Mouse (Mus musculus) CH12.LX (cell line): ENCODE measurements around the gene Syt1. TPM values are rescaled to one million over a fixed set of nuclear protein-coding genes. Genes with fewer than 3 reads are reported as not detected.

Source experiments
- DNase-seq: peaks from one replicate; pipeline ENCODE4 v3.0.0-alpha.2; 2013; ENCODE audit errors: extremely low read depth
- H3K27ac ChIP-seq: 2 replicates; pipeline ENCODE4 v1.5.1; 2012; ENCODE audit warnings: low read depth, mild to moderate bottlenecking, control low read depth, moderate library complexity; ENCODE audit not compliant: insufficient read depth
- H3K27me3 ChIP-seq: replicated peaks from 2 replicates; pipeline ENCODE3; 2012; ENCODE audit warnings: inconsistent platforms
- H3K36me3 ChIP-seq, 2 experiments: replicated peaks in 1 of 2; 2 replicates each; pipeline versions ENCODE3 to v1.6.1; 2012; ENCODE audit warnings: inconsistent platforms in 1 of 2, low read length in 1 of 2, mild to moderate bottlenecking in 1 of 2, mixed read lengths in 1 of 2, moderate library complexity in 1 of 2; ENCODE audit not compliant: control insufficient read depth in 1 of 2, insufficient read depth in 1 of 2
- H3K4me1 ChIP-seq, 2 experiments: 2 replicates each; pipeline ENCODE4 v1.6.1; 2012; ENCODE audit warnings: inconsistent platforms in 1 of 2, moderate library complexity in 1 of 2; ENCODE audit not compliant: insufficient read depth in 2 of 2, control insufficient read depth in 1 of 2
- H3K4me2 ChIP-seq: 2 replicates; pipeline ENCODE4 v1.6.1; 2012; ENCODE audit warnings: low read depth, mild to moderate bottlenecking, control low read depth; ENCODE audit not compliant: poor library complexity, insufficient read depth, severe bottlenecking
- H3K4me3 ChIP-seq, 3 experiments: fragments of 150-350 bp in 1 of 3; sonication (generic) in 1 of 3; replicated peaks in 1 of 3; 2 replicates each; pipeline versions ENCODE3 to v1.5.1; 2011 to 2012; ENCODE audit warnings: low read depth in 2 of 3, low read length in 2 of 3, mild to moderate bottlenecking in 2 of 3, moderate library complexity in 2 of 3, control low read depth in 1 of 3, improper control_type of control experiment in 1 of 3, inconsistent platforms in 1 of 3, mixed read lengths in 1 of 3; ENCODE audit not compliant: poor library complexity in 1 of 3
- H3K79me2 ChIP-seq: replicated peaks from 2 replicates; pipeline ENCODE4 v1.6.1; 2012; ENCODE audit warnings: mild to moderate bottlenecking, moderate library complexity; ENCODE audit not compliant: control insufficient read depth, poor library complexity, insufficient read depth, severe bottlenecking; ENCODE audit errors: extremely low read depth
- H3K9ac ChIP-seq: 2 replicates; pipeline ENCODE4 v1.6.1; 2012; ENCODE audit warnings: low read depth, mild to moderate bottlenecking, control low read depth, moderate library complexity; ENCODE audit not compliant: insufficient read depth
- H3K9me3 ChIP-seq: replicated peaks from 2 replicates; pipeline ENCODE3; 2012; ENCODE audit warnings: low read length, inconsistent platforms, mixed read lengths
- BHLHE40 ChIP-seq: IDR thresholded peaks from 2 replicates; pipeline ENCODE4 v1.6.1; 2011; ENCODE audit warnings: mild to moderate bottlenecking, low read depth, low read length, improper control_type of control experiment
- CHD1 ChIP-seq: IDR thresholded peaks from 2 replicates; pipeline ENCODE4 v1.6.1; 2012; ENCODE audit warnings: low read depth, low read length, improper control_type of control experiment, inconsistent platforms
- CHD2 ChIP-seq: IDR thresholded peaks from 2 replicates; pipeline ENCODE4 v1.6.1; 2011; ENCODE audit warnings: low read length, improper control_type of control experiment
- ELF1 ChIP-seq: IDR thresholded peaks from 2 replicates; pipeline ENCODE4 v1.6.1; 2014; ENCODE audit warnings: low read depth, mild to moderate bottlenecking, inconsistent platforms, low read length, improper control_type of control experiment
- ETS1 ChIP-seq: conservative IDR thresholded peaks from 2 replicates; pipeline ENCODE4 v1.6.1; 2012; ENCODE audit warnings: low read depth, mild to moderate bottlenecking, inconsistent platforms, low read length, improper control_type of control experiment, moderate library complexity
- GABPA ChIP-seq: IDR thresholded peaks from 2 replicates; pipeline ENCODE4 v1.6.1; 2012; ENCODE audit warnings: low read depth, low read length, improper control_type of control experiment, inconsistent platforms; ENCODE audit not compliant: insufficient replicate concordance
- HCFC1 ChIP-seq: IDR thresholded peaks from 2 replicates; pipeline ENCODE4 v1.6.1; 2012; ENCODE audit warnings: low read depth, mild to moderate bottlenecking, inconsistent platforms, low read length, improper control_type of control experiment
- JUN ChIP-seq: IDR thresholded peaks from 2 replicates; pipeline ENCODE4 v1.6.1; 2011; ENCODE audit warnings: low read depth, mild to moderate bottlenecking, low read length, improper control_type of control experiment, moderate library complexity; ENCODE audit not compliant: insufficient read depth
- JUND ChIP-seq: conservative IDR thresholded peaks from 2 replicates; pipeline ENCODE4 v1.6.1; 2011; ENCODE audit warnings: low read depth, low read length, improper control_type of control experiment
- MAFK ChIP-seq: IDR thresholded peaks from 2 replicates; pipeline ENCODE4 v1.6.1; 2011; ENCODE audit warnings: low read length, improper control_type of control experiment; ENCODE audit not compliant: insufficient replicate concordance
- MAX ChIP-seq: IDR thresholded peaks from 2 replicates; pipeline ENCODE4 v1.6.1; 2011; ENCODE audit warnings: low read length, improper control_type of control experiment
- MEF2A ChIP-seq: IDR thresholded peaks from 2 replicates; pipeline ENCODE4 v1.6.1; 2014; ENCODE audit warnings: low read depth, mild to moderate bottlenecking, inconsistent platforms, low read length, improper control_type of control experiment, borderline replicate concordance
- MXI1 ChIP-seq: IDR thresholded peaks from 2 replicates; pipeline ENCODE4 v1.6.1; 2011; ENCODE audit warnings: mild to moderate bottlenecking, low read depth, low read length, improper control_type of control experiment
- MYC ChIP-seq: IDR thresholded peaks from 2 replicates; pipeline ENCODE4 v1.6.1; 2011; ENCODE audit warnings: low read depth, mild to moderate bottlenecking, improper control_type of control experiment, low read length
- NELFE ChIP-seq: IDR thresholded peaks from 2 replicates; pipeline ENCODE4 v1.6.1; 2011; ENCODE audit warnings: low read depth, low read length, improper control_type of control experiment
- NRF1 ChIP-seq: IDR thresholded peaks from 2 replicates; pipeline ENCODE4 v1.6.1; 2014; ENCODE audit warnings: low read depth, mild to moderate bottlenecking, inconsistent platforms, low read length, improper control_type of control experiment, moderate library complexity
- PAX5 ChIP-seq: IDR thresholded peaks from 2 replicates; pipeline ENCODE4 v1.6.1; 2012; ENCODE audit warnings: low read length, inconsistent platforms, mixed read lengths
- RCOR1 ChIP-seq: conservative IDR thresholded peaks from 2 replicates; pipeline ENCODE4 v1.6.1; 2012; ENCODE audit warnings: low read depth, mild to moderate bottlenecking, inconsistent platforms, low read length, improper control_type of control experiment
- SIN3A ChIP-seq: IDR thresholded peaks from 2 replicates; pipeline ENCODE4 v1.6.1; 2012; ENCODE audit warnings: low read length, improper control_type of control experiment, inconsistent platforms
- SMC3 ChIP-seq: IDR thresholded peaks from 2 replicates; pipeline ENCODE4 v1.6.1; 2011; ENCODE audit warnings: low read depth, low read length, improper control_type of control experiment
- TCF12 ChIP-seq: IDR thresholded peaks from 2 replicates; pipeline ENCODE4 v1.6.1; 2014; ENCODE audit warnings: low read depth, mild to moderate bottlenecking, inconsistent platforms, low read length, improper control_type of control experiment
- USF2 ChIP-seq: conservative IDR thresholded peaks from 2 replicates; pipeline ENCODE4 v1.6.1; 2011; ENCODE audit warnings: low read depth, low read length, improper control_type of control experiment
- ZC3H11A ChIP-seq: IDR thresholded peaks from 2 replicates; pipeline ENCODE4 v1.6.1; 2012; ENCODE audit warnings: low read depth, mild to moderate bottlenecking, inconsistent platforms, low read length, improper control_type of control experiment
- ZKSCAN1 ChIP-seq: IDR thresholded peaks from 2 replicates; pipeline ENCODE4 v1.6.1; 2012; ENCODE audit warnings: low read depth, inconsistent platforms, low read length, improper control_type of control experiment, borderline replicate concordance
- ZMIZ1 ChIP-seq: IDR thresholded peaks from 2 replicates; pipeline ENCODE4 v1.6.1; 2012; ENCODE audit warnings: low read depth, mild to moderate bottlenecking, inconsistent platforms, low read length, improper control_type of control experiment
- dilution Hi-C: fragments of 300-500 bp; cut with MboI; formaldehyde crosslinking; loops from 2 replicates; pipeline ENCODE4 v1.14.3; 2020; ENCODE audit warnings: low sequenced_read_pairs; ENCODE audit not compliant: extremely low pct_unique_long_range_greater_than_20kb, extremely low pct_ligation_motif_present
- in situ Hi-C: fragments of 300-500 bp; cut with MboI; formaldehyde crosslinking; loops from 3 replicates; pipeline ENCODE4 v1.14.3; 2019; ENCODE audit warnings: low sequenced_read_pairs, low pct_ligation_motif_present, low pct_unique_long_range_greater_than_20kb, mixed read lengths
- polyA plus RNA-seq: library from polyadenylated mRNA; unstranded; fragments of >175 nt; gene quantifications from 2 replicates; pipeline ENCODE4 v1.2.1, GENCODE M21; 2012; ENCODE audit warnings: low read depth; ENCODE audit not compliant: insufficient read length
- total RNA-seq, 2 experiments: library from RNA; depleted of rRNA; stranded (reverse); fragments of 300-350 nt in 1 of 2; fragments of >200 nt in 1 of 2; gene quantifications; 2 replicates each; pipeline ENCODE4 v1.2.3; 2012 to 2014

Syt1 gene
- total and polyA plus RNA-seq, 3 experiments = not detected

DNA sequence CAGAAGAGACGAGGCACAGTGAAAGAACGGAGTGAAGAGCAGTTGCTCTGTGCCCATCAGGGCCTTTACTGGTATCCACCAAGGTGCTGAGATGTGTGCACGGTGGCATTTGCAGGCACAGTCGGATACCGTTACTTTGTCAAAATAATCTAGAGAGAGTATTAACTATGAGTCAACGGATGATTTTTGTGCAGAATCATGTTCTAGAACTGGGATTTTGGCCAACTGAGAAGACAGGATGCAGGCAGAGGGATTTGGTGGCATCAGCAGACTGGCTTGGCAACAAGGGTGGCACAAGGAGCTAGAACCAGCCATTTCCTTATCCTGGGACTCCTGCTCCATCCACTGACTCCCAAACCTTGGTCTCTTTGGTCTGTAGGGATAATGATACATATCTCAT is 443.3 kb downstream of the Syt1 start:
- DNase-seq = no peak
- in situ Hi-C loops = no loop called here

DNA sequence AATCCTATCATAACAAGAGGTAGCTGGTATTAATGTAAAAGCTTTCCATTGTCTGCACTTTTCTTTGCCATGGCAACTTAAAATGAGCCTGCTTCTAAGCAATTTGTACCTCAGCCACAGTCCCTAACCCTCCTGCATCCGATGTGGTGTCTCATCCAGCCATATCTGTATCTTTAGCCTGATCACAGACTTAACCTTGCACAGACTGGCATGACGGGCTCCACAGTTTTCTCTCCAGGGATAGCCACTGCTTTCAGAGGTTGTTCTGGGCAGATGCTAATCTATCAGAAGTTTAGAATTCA is 451.2 kb downstream of the Syt1 start:
- in situ Hi-C loops = no loop called here
- no peak overlapping the region for H3K9ac ChIP-seq
- no peak for TF ChIP-seq MAFK
- TF ChIP-seq ELF1 = no peak
- no peak for TF ChIP-seq SMC3
- no peak for TF ChIP-seq RCOR1
- TF ChIP-seq SIN3A = no peak
- TF ChIP-seq CHD2 = no peak
- no peak for TF ChIP-seq ZC3H11A
- no peak for TF ChIP-seq JUND
- no peak for TF ChIP-seq NELFE
- no peak for TF ChIP-seq MAX
- TF ChIP-seq MXI1 = no peak
- no peaks in the 10 kb centered on the region for H3K79me2 ChIP-seq
- dilution Hi-C loops = no loop called here
- no peaks in the 10 kb centered on the region for H3K4me1 ChIP-seq
- no peaks in the 10 kb centered on the region for H3K27me3 ChIP-seq
- H3K27ac ChIP-seq = no peak overlapping the region
- H3K36me3 ChIP-seq = no peaks in the 10 kb centered on the region
- no peak overlapping the region for H3K4me3 ChIP-seq
- H3K4me2 ChIP-seq = no peak overlapping the region
- no peaks in the 10 kb centered on the region for H3K9me3 ChIP-seq
- DNase-seq = no peak

More for the DNA sequence above, 443.3 kb downstream of the Syt1 start:
- H3K9me3 ChIP-seq = no peaks in the 10 kb centered on the region
- no peaks in the 10 kb centered on the region for H3K36me3 ChIP-seq
- dilution Hi-C loops = no loop called here
- no peak overlapping the region for H3K9ac ChIP-seq
- H3K27me3 ChIP-seq = no peaks in the 10 kb centered on the region
- H3K4me3 ChIP-seq = no peak overlapping the region
- no peaks in the 10 kb centered on the region for H3K79me2 ChIP-seq
- no peak for TF ChIP-seq NELFE
- TF ChIP-seq JUN = no peak
- no peak for TF ChIP-seq CHD1
- TF ChIP-seq MYC = no peak
- TF ChIP-seq GABPA = no peak
- TF ChIP-seq PAX5 = no peak
- no peak for TF ChIP-seq USF2
- TF ChIP-seq HCFC1 = no peak
- no peak for TF ChIP-seq ELF1
- no peak for TF ChIP-seq MAX
- TF ChIP-seq MEF2A = no peak
- no peak for TF ChIP-seq SMC3
- TF ChIP-seq BHLHE40 = no peak
- TF ChIP-seq NRF1 = no peak
- no peak for TF ChIP-seq RCOR1
- no peak for TF ChIP-seq ETS1
- no peak for TF ChIP-seq MXI1
- TF ChIP-seq ZKSCAN1 = no peak
- no peak for TF ChIP-seq ZMIZ1
- no peak for TF ChIP-seq TCF12
- H3K4me1 ChIP-seq = no peaks in the 10 kb centered on the region
- no peak overlapping the region for H3K27ac ChIP-seq
- no peak overlapping the region for H3K4me2 ChIP-seq
